Mouse (Mus musculus): Measurements from ENCODE around the gene Mecom. TPM values are rescaled to one million over a fixed set of nuclear protein-coding genes. Genes with fewer than 3 reads are reported as not detected.

Mecom gene
- total and polyA plus RNA-seq, 2 experiments from 2014 or later, result 1.9 to 3.9 TPM

DNA sequence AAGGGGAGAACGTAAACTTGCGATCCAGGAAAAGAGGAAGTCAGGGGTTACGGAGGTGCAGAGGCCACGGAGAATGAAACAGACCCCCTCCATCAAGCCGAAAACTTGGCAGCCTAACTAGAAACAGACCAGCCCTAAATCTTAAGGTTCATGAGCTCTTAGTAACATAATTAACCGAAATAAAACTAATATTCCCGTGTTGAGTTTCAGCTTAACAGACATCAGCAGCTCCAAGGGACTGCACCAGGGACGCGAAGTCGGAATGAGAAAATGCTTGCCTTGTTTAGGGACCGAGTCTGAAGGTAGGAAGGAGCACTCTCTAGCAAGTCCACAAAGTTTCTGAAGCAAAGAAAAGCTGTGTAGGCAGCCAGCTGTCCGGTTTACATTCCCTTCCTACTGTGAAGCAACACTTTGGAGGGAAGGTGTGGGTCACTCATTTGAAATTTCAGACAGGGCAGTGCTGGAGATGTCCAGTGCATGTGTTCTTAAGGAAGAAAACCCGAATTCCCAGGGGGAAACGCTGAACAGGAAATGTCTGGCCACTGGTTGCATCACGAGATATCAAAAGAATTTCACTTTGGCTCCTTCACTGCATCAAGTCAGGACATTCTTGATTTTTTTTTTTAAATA lies 442.5 kb downstream of the Mecom start:
- H3K4me2 ChIP-seq (ENCODE audit: low read depth), result no peak overlapping the region
- no peaks in the 10 kb centered on the region for H3K36me3 ChIP-seq (ENCODE audit: insufficient read depth)
- no peak overlapping the region for H3K4me3 ChIP-seq (ENCODE audit: low read depth, low read length)
- no peaks in the 10 kb centered on the region for H3K4me1 ChIP-seq (ENCODE audit: insufficient read depth)
- no peaks in the 10 kb centered on the region for H3K9me3 ChIP-seq (ENCODE audit: low read length)
- no peak for DNase-seq
- TF ChIP-seq CTCF (IDR thresholded peaks at IDR 0.05; ENCODE audit: low read depth), result no peak
- H3K27me3 ChIP-seq (ENCODE audit: insufficient read depth, low read length), result no peaks in the 10 kb centered on the region
- WGBS, result 55% methylated on average over 15 of the region's 15 CpGs
- ATAC-seq, result no peak
- no peak overlapping the region for H3K27ac ChIP-seq (ENCODE audit: low read depth, low read length)
- H3K9ac ChIP-seq, result no peak overlapping the region

DNA sequence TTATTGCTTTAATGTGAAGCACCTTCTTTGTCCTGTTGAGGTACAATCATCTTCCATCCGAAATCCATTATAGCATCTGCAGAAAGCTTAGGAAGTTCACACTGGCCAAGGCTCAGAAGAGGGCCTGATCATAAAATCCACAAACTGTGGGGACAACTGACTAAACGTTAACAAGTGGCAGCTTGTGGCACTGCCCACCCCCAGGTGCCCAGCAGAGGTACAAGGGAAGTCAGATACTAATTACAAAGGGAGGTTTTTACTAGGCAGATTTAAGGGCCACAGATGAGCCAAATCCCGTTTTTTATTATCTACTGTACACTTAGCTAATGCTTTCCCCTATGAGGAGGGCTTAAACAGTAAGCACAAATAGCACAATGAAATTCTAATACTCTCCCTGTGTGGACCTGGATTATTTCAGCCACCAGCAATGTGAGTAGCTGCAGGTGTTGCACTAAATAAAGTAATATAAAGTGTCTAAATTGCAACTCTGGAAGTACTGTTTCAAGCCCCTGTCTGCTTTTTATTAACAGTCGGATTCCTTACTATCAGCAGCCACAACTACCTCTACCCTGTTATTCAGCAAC lies 443.2 kb downstream of the Mecom start:
- DNase-seq, result no peak
- no peak for ATAC-seq
- Histone ChIP-seq H3K27ac (ENCODE audit: low read depth, low read length) (no peak overlapping the region), H3K27me3 (ENCODE audit: insufficient read depth, low read length) (no peaks in the 10 kb centered on the region), H3K36me3 (ENCODE audit: insufficient read depth) (no peaks in the 10 kb centered on the region), H3K9ac (no peak overlapping the region), H3K4me3 (ENCODE audit: low read depth, low read length) (no peak overlapping the region), H3K9me3 (ENCODE audit: low read length) (no peaks in the 10 kb centered on the region), H3K4me1 (ENCODE audit: insufficient read depth) (no peaks in the 10 kb centered on the region), H3K4me2 (ENCODE audit: low read depth) (no peak overlapping the region)
- 56% methylated on average over 4 of the region's 4 CpGs for WGBS
- no peak for TF ChIP-seq CTCF (IDR thresholded peaks at IDR 0.05; ENCODE audit: low read depth)

DNA sequence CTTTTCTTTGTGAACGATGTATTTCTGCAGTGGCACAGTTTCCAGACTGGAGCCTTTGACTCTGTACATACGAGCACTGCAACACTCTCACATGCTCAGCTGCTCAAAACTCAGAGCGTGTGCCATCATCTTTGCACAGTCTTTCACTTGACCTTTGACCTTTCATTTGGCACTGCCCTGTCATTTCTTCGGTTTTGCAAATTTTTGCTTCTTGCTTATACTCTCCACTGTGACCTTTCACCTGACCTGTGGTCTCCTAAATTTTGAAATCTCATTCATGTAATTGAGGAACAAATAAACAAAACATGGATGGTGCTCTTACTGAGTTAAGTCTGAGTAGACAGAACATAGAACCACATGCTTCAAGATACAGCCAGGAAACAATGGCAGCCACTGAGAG lies 446.7 kb downstream of the Mecom start:
- ATAC-seq (no peak), DNase-seq (no peak)
- Histone ChIP-seq H3K36me3 (ENCODE audit: insufficient read depth) (no peaks in the 10 kb centered on the region), H3K27me3 (ENCODE audit: insufficient read depth, low read length) (no peaks in the 10 kb centered on the region), H3K9ac (no peak overlapping the region), H3K4me3 (ENCODE audit: low read depth, low read length) (no peak overlapping the region), H3K27ac (ENCODE audit: low read depth, low read length) (no peak overlapping the region), H3K4me1 (ENCODE audit: insufficient read depth) (no peaks in the 10 kb centered on the region), H3K9me3 (ENCODE audit: low read length) (no peaks in the 10 kb centered on the region), H3K4me2 (ENCODE audit: low read depth) (no peak overlapping the region)
- TF ChIP-seq CTCF (IDR thresholded peaks at IDR 0.05; ENCODE audit: low read depth), result no peak
- 85% methylated on average over 4 of the region's 4 CpGs for WGBS

DNA sequence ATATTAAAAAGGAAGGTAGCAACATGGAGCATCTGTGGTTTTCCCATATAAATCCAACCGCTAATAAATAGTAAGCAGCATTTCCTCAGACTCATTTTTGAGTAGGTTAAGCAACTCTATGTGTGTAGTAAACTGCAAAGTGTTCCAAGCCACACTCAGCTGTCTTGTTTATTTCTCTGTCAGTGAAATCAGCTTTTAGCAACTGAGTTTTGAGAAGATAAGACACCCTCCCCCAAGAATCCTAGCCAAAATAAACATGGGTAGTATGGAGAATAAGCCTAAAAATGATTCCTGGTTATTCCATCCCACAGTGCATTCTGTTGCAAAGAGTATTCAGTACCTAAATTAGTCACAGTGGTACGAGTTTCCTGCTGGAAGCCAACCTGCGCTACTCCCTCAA lies 450.1 kb downstream of the Mecom start:
- TF ChIP-seq CTCF (IDR thresholded peaks at IDR 0.05; ENCODE audit: low read depth), result no peak
- WGBS, result 74% methylated on average over 3 of the region's 3 CpGs

DNA sequence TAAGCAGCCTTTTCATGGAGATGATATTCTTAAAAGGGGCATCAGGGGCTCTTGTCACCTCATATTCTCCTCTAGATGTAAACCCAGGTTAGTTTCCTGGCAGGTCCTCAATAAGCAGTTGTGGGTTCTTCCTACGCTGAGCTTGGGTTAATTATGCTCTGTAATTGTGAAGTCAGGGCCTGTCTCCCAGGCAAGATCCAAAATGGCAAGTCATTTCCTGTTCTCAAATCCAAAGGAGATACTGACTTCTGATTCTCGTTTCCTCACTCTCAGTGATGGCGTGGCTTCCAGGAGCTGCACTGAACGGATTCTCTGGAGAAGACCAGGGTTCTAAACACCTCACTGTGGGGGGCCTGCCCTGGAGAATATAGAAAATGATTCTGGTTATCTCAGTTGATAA lies 450.7 kb downstream of the Mecom start:
- Histone ChIP-seq H3K27me3 (ENCODE audit: insufficient read depth, low read length) (no peaks in the 10 kb centered on the region), H3K4me1 (ENCODE audit: insufficient read depth) (no peaks in the 10 kb centered on the region), H3K4me2 (ENCODE audit: low read depth) (no peak overlapping the region), H3K36me3 (ENCODE audit: insufficient read depth) (no peaks in the 10 kb centered on the region), H3K4me3 (ENCODE audit: low read depth, low read length) (no peak overlapping the region), H3K9me3 (ENCODE audit: low read length) (no peaks in the 10 kb centered on the region), H3K27ac (ENCODE audit: low read depth, low read length) (no peak overlapping the region), H3K9ac (no peak overlapping the region)
- DNase-seq, result no peak
- WGBS, result 63% methylated on average over 4 of the region's 4 CpGs
- no peak for TF ChIP-seq CTCF (IDR thresholded peaks at IDR 0.05; ENCODE audit: low read depth)
- ATAC-seq, result no peak

More for the DNA sequence above, 450.1 kb downstream of the Mecom start:
- no peak overlapping the region for H3K27ac ChIP-seq (ENCODE audit: low read depth, low read length)
- no peak for ATAC-seq
- no peaks in the 10 kb centered on the region for H3K36me3 ChIP-seq (ENCODE audit: insufficient read depth)
- H3K27me3 ChIP-seq (ENCODE audit: insufficient read depth, low read length), result no peaks in the 10 kb centered on the region
- H3K9ac ChIP-seq, result no peak overlapping the region
- no peaks in the 10 kb centered on the region for H3K4me1 ChIP-seq (ENCODE audit: insufficient read depth)
- no peak overlapping the region for H3K4me3 ChIP-seq (ENCODE audit: low read depth, low read length)
- no peak overlapping the region for H3K4me2 ChIP-seq (ENCODE audit: low read depth)
- no peak for DNase-seq
- no peaks in the 10 kb centered on the region for H3K9me3 ChIP-seq (ENCODE audit: low read length)

DNA sequence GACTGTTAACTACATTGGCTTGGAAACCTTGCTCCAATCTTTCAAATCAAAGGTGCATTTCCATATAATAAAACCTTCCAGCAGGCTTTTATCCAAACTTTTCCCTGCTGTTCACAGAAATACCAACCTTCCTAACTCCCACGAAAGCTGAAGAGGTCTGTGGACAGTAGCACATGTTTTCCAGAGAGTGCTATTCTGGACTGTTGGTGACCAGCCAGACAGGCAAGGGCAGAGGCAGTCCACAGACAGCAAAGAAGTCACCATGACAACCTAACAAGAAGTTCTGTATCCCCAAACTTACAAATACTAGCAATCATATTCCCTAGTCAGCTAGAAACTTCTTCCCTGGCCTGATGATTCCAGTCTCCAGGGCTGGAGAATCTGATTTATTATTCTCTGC lies 454.8 kb downstream of the Mecom start:
- H3K9ac ChIP-seq, result no peak overlapping the region
- no peak overlapping the region for H3K4me2 ChIP-seq (ENCODE audit: low read depth)
- WGBS, result 70% methylated on average over 1 of the region's 1 CpGs
- H3K4me3 ChIP-seq (ENCODE audit: low read depth, low read length), result no peak overlapping the region
- no peaks in the 10 kb centered on the region for H3K9me3 ChIP-seq (ENCODE audit: low read length)
- no peak overlapping the region for H3K27ac ChIP-seq (ENCODE audit: low read depth, low read length)
- no peaks in the 10 kb centered on the region for H3K4me1 ChIP-seq (ENCODE audit: insufficient read depth)
- DNase-seq (no peak), ATAC-seq (no peak)
- TF ChIP-seq CTCF (IDR thresholded peaks at IDR 0.05; ENCODE audit: low read depth), result no peak
- H3K36me3 ChIP-seq (ENCODE audit: insufficient read depth), result no peaks in the 10 kb centered on the region
- H3K27me3 ChIP-seq (ENCODE audit: insufficient read depth, low read length), result no peaks in the 10 kb centered on the region

DNA sequence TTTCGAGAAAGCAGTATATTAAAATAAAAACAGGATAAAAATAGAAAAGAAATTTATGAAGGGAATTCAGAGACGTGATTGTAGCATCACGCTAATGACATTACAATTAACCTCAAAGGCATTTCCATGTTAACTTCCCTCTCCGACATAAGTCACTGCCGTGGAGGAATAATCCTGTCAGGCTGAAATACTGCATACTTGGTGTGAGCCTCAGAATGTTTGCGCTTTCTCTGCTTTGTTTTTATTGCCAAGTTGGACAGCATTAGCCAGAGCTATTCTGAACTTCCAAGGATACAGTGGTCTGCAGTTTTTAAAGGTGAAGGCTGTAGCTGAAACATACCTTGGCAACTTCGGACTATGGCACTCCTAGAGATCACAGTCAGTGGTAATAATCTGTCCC lies 455.3 kb downstream of the Mecom start:
- no peaks in the 10 kb centered on the region for H3K27me3 ChIP-seq (ENCODE audit: insufficient read depth, low read length)
- DNase-seq, result no peak
- no peaks in the 10 kb centered on the region for H3K4me1 ChIP-seq (ENCODE audit: insufficient read depth)
- H3K27ac ChIP-seq (ENCODE audit: low read depth, low read length), result no peak overlapping the region
- no peak overlapping the region for H3K4me2 ChIP-seq (ENCODE audit: low read depth)
- H3K36me3 ChIP-seq (ENCODE audit: insufficient read depth), result no peaks in the 10 kb centered on the region
- no peaks in the 10 kb centered on the region for H3K9me3 ChIP-seq (ENCODE audit: low read length)
- 81% methylated on average over 7 of the region's 7 CpGs for WGBS
- TF ChIP-seq CTCF (IDR thresholded peaks at IDR 0.05; ENCODE audit: low read depth), result no peak
- no peak overlapping the region for H3K9ac ChIP-seq
- ATAC-seq, result no peak
- H3K4me3 ChIP-seq (ENCODE audit: low read depth, low read length), result no peak overlapping the region

All from forebrain, postnatal 0 days (tissue).